Mouse (Mus musculus): ENCODE results near the gene Gpbar1.

Gene Gpbar1

DNA sequence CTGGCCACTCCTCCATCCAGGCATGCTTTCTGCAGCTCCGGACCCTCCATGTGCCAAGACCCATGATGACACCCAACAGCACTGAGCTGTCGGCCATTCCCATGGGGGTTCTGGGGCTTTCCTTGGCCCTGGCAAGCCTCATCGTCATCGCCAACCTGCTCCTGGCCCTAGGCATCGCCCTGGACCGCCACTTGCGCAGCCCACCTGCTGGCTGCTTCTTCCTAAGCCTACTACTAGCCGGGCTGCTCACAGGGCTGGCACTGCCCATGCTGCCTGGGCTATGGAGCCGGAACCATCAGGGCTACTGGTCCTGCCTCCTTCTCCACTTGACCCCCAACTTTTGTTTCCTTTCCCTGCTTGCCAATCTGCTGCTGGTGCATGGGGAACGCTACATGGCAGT is at the start of gene Gpbar1:
Gpbar1 (plus strand) TSS at position 13 of the 400 bp plus-strand sequence.
- DNase-seq (ENCODE audit: low read depth in 2 of 2, low spot score in 2 of 2), result no peak

DNA sequence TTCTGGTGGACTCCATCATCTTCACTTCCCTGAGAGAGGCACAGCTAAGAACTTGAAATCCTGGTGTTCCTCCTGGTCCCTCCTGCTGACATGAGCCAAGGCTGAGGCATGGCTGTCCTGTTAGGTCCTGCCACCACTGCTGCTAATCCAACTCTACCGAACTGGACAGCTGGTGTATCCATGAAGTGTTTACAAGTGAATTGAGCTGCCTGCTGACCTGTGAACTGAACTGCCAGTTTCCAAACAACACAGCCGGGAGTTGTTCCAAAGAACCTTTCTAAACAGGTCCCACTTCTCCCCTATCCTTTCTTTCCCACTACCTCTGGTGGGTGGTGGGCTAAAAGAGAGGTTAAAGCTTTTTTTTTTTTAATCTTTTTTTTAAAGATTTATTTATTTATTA is 48.4 kb upstream of the Gpbar1 start:
- no peak for DNase-seq (ENCODE audit: low read depth in 2 of 2, low spot score in 2 of 2)

GRCm38 (mm10) chr1:74230992-74231391 is 47.4 kb upstream of the Gpbar1 start:
- no peak for DNase-seq (ENCODE audit: low read depth in 2 of 2, low spot score in 2 of 2)

DNA sequence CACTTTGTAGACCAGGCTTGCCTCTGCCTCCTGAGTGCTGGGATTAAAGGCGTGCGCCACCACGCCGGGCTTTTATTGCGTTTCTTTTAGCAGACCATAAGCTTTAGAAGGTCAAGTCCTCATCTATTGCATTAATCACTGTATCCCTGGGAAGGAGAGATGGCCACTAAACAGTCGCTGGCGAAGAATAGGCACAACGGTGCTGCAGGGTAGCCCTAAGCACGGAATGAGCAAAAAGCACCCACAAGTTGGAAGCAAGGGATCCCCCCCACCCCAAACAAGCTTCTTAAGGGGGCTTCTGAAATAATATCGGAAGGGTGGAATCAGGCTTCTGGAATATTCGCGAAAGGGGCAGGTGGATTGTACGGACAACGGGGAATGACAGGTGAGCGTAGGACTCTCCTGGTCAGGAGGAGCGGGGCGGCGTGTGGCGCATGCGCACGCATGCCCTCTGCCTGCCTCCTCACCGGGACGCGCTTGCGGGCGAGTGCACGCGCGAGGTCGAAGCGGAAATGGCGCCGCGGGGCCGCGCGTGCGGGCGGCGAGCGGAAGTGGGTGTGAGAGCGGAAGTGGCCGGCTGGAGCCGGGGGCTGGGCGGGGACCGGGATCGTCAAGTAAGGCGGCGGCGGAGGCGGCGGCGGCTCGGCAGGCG is 42.3 kb upstream of the Gpbar1 start, which contains the start of gene Arpc2:
Arpc2 (plus strand) TSS at position 147 of the 652 bp plus-strand sequence.
- peak; percentile 98 to 99 for DNase-seq (ENCODE audit: low read depth in 2 of 2, low spot score in 2 of 2)

GRCm38 (mm10) chr1:74236590-74237317 is 41.6 kb upstream of the Gpbar1 start:
- peak in 1 of 2 experiments; percentile 32 for DNase-seq (ENCODE audit: low read depth in 2 of 2, low spot score in 2 of 2)

DNA sequence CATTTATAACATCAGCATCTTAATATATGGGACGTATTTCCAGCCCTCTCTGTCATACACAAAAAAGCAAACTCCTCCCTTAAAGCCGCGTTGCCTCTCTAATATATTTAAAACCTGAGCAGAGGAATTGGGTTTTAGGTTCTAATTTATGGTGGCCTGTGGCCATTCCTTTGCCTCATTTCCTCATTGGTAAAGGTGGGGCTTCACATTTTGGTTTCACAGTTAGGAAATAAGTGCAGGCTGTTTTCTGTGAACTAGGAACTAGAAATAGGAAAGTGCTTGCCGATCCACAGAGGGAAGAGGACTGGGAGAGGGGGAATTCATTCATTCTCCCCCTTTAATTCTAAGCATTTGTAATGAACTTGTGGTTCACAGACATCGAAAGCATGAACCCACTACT is 40.7 kb upstream of the Gpbar1 start:
- no peak for DNase-seq (ENCODE audit: low read depth in 2 of 2, low spot score in 2 of 2)

DNA sequence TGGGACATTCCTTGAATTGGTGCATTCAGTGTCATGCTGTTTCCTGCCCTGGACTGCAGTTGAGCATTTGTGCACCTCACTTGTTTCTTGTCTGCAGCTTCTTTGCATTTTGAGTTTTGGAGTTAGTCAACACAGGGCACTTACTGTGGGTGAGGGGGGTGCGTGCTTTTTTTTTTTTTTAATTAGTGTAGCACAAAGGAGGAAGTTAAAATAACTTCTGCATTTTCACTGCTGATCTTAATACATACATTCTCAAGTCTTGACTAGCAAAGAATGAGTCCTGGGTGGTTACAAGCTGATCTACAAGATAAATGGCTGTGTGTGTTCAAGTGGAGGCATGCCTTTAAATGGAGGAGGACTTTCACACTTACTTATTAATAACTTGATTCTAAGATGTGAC is 40.2 kb upstream of the Gpbar1 start:
- DNase-seq (ENCODE audit: low read depth in 2 of 2, low spot score in 2 of 2), result no peak

DNA sequence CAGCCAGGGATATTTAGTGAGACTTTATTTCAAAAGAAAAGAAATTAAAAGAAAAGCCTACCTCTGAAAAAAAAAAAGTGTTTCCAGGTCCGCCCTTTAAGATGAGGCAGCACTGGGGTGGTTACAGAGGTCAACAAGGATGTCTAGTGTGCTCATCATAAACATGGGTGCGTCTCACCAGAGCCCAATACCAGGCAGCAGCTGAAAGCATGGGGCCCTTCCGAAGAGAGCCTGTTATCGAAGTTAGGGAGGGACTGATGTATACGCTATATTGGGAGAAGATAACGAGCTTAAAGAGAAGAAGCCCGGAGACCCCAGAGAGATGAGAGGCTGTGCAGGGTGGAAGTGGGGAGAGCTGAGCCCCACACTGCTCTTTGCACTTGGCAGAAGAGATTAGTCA is 39.2 kb upstream of the Gpbar1 start:
- DNase-seq (ENCODE audit: low read depth in 2 of 2, low spot score in 2 of 2), result peak in 1 of 2 experiments; percentile 18

- DNase-seq (ENCODE audit: low read depth in 2 of 2, low spot score in 2 of 2), result peak in 1 of 2 experiments; percentile 8
Measured at GRCm38 (mm10) chr1:74239618-74240017, 38.7 kb upstream of the Gpbar1 start.

DNA sequence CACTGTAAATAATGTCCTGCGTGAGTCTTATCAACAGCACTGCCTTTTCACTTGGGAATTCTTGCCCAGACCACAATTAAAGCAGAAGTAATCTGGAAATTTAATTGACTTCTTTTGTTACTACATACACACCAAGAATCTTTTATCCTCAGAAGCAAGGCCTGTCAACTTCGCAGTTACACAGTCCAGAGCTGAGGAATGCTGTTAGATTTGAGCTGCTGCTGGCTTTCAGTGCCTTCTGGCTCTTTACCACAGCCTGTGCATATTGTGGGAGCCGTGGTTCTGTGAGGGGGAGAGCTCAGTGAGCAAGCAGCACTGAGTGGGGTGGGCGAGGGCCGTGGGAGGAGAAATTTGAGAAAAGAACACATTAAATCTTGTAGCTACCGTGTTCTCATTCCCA is 38.0 kb upstream of the Gpbar1 start:
- DNase-seq (ENCODE audit: low read depth in 2 of 2, low spot score in 2 of 2), result no peak

- no peak for DNase-seq (ENCODE audit: low read depth in 2 of 2, low spot score in 2 of 2)
Measured at GRCm38 (mm10) chr1:74240832-74241231, 37.5 kb upstream of the Gpbar1 start.

DNA sequence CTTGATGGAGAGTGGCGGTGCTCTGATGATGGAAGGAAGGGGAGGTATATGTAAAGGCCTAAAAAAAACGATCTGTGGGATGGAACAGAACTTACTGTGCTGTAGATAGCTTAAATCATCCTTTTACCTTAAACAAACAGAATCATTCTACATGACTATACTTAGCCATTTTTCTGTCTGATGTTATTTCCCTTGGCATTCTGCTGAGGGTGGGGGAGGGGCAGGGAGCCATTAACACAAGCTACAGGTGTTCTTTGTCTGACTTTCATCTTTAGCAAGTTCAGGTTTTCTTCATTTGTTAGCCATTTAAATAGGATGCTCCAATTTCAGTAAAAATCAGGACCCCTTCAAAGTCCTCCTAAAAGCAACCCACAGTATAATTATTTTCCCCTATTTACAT is 32.8 kb upstream of the Gpbar1 start:
- no peak for DNase-seq (ENCODE audit: low read depth in 2 of 2, low spot score in 2 of 2)

DNA sequence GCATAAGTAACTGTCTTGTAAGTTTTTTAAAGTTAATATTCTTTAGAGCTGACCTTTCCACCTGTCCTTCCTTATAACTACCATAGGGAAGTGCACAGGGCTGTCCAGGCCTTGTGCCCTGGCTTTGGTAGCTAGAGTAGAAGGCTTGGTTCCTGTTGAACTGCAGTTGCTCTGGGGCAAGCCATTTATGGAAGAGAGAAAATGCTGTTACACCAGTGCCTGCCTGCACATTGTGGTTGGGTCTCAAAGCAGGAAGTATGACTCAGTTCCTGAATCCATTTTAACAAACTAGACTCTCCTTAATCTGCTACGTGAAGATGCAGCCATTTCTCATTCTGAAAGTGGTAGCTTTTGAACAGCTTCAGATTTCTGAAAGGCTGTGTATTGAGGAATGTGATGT is 29.6 kb upstream of the Gpbar1 start:
- peak; percentile 49 to 64 for DNase-seq (ENCODE audit: low read depth in 2 of 2, low spot score in 2 of 2)

DNA sequence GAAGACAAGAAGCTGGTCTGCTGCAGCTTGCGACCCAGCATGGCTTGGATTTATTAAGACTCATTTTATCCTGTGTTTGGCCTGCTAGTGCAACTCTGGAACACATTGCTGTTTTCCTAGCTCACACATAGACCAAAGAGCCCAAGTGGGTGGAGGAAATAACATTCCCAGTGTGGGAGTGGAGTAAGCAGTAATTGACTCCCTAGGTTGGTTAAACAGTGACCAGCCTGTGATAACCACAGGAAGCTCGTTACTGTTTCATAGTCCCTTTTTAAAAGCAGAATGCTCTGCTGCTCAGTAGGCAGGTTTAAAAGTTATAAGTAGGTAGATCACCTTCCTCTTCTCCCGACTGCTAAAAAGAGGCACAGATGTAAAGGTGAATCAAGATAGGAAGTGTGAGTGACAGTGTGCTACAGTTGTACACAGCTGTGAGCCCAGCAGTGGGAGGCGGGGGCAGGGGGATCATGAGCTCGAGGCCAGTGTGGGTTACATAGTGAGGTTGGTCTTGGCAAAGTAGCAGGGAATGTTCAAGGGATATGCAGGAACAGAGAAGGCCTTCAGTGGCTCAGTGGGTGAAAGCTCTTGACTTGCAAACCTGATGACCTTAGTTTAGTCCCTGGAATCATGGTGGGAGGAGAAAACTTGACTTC is 28.9 kb upstream of the Gpbar1 start:
- no peak for DNase-seq (ENCODE audit: low read depth in 2 of 2, low spot score in 2 of 2)

GRCm38 (mm10) chr1:74250096-74250495 is 28.3 kb upstream of the Gpbar1 start:
- no peak for DNase-seq (ENCODE audit: low read depth in 2 of 2, low spot score in 2 of 2)

DNA sequence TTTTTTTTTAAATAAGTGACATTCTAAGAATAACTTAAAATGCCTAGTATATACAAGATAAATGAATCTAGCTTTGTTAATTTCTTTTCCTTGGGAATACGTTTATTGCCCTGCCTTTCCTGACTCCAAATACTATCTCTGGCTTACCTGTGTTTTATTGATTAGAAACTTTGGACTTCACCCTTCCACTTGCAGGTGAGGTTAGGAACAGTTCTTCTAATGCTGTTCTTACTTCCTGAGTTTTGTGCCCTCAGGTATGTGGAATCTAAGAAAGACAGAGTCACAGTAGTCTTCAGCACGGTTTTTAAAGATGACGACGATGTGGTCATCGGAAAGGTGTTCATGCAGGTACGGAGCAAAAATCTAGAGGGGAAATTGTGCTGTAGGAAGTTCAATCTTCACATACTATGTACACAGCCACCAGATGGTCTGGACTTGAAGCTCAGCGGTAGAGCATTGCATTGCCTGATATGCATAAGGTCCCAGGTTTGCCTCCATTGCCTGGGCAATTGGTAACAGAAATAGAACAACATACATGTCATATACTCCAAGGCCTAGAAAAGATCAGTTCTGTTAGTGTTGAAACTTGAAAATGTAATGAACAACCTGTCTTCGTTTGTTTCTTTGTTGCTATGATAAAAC is 22.5 kb upstream of the Gpbar1 start:
- DNase-seq (ENCODE audit: low read depth in 2 of 2, low spot score in 2 of 2), result no peak

DNA sequence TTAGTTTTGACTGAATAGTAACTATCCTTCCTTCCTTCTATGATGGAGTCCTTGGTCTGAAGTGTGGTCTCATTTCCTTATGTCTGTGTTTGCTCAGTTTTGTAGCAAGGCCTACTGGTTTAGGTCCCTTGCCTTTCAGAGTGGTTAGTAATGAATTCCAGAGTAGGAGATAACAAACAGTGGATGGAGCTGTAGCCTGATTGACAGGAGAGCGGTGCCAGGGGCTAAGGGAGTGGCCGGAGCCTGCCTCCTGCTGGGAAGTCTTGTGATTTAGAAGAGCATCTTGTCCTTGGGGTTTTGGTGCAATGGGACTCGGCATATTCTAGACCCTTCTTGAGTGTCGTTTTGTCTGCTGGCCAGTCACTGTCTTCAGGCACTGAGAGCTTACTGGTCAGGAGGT is 21.6 kb upstream of the Gpbar1 start:
- DNase-seq (ENCODE audit: low read depth in 2 of 2, low spot score in 2 of 2), result no peak

GRCm38 (mm10) chr1:74262510-74262909 is 15.8 kb upstream of the Gpbar1 start:
- no peak for DNase-seq (ENCODE audit: low read depth in 2 of 2, low spot score in 2 of 2)

DNA sequence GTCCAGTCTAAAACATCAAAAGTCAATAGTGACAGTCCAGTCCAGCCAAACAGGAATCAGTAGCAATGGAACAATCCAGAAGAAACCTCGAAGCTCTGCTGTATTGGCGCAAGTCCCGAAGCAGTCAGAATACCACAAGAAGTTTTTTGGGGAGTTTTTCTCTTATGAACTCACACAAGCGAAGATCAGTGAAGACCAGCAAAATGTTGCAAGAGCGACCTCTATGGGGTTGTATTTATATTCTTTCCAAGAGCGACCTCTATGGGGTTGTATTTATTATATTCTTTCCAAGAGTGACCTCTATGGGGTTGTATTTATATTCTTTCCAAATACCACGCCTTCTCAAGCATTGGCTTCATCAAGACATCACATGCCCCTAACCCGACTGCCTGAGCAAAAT is 9.6 kb upstream of the Gpbar1 start:
- DNase-seq (ENCODE audit: low read depth in 2 of 2, low spot score in 2 of 2), result no peak

DNA sequence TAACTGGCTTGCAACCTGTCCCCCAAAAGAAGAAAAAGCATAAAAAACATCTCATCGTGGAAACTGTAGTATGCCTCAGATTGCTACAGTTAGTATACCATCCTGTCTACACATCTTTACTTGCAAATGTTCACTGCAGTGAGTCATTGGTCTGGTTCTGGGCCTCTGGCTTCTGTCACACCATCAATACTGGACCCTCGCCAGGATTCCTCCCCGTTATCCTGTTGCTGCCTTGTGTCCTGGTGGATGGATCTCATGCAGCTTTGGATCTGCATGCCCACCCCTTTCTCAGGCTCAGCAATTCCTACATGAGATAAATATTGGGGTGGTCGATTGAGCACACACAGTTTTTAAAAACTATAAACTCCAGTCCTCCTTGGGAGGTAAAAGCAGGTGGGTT is 6.7 kb upstream of the Gpbar1 start:
- no peak for DNase-seq (ENCODE audit: low read depth in 2 of 2, low spot score in 2 of 2)

GRCm38 (mm10) chr1:74275015-74275414 is 3.3 kb upstream of the Gpbar1 start:
- DNase-seq (ENCODE audit: low read depth in 2 of 2, low spot score in 2 of 2), result no peak

DNA sequence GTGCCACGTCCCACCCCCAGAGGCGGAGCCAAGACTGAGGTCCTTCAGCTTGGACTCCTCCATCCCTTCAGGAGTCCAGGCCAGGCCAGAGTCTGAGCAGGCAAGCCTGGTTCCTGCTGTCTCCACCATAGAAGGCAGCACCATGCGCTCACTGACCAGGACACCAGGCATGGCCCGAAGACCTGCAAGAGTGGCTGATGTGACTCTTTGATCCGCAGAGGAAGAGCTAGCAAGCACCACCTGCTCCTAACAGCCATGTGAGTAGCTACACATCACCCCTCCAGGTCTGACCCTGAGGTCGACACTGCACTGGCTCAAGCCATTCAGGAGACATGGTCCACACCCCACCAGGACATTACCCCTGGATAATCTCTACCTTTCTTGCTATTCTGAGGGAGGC is 1.3 kb upstream of the Gpbar1 start:
- DNase-seq (ENCODE audit: low read depth in 2 of 2, low spot score in 2 of 2), result no peak
